Mouse (Mus musculus) intestine, postnatal 0 days (tissue): ENCODE data around the gene Zmynd10. TPM values are rescaled to one million over a fixed set of nuclear protein-coding genes. Genes with fewer than 3 reads are reported as not detected.
A peak's percentile ranks its signal among the peaks of the same experiment; 100 is the strongest.

ENCODE experiments used
- ATAC-seq: fragments of 200-750 bp; cut with Nextera tagmentation; 2 replicates; pipeline ENCODE4 v1.8.0; 2017; ENCODE audit warnings: mild to moderate bottlenecking, moderate TSS enrichment, moderate library complexity
- H3K27ac ChIP-seq: fragments of 300-500 bp; sonication (generic); 2 replicates; pipeline ENCODE4 v1.5.1; 2014; ENCODE audit warnings: mild to moderate bottlenecking, low read depth, low read length, moderate library complexity
- H3K27me3 ChIP-seq: fragments of 300-500 bp; sonication (generic); replicated peaks from 2 replicates; pipeline ENCODE4 v1.6.1; 2014; ENCODE audit warnings: low read length, mixed read lengths; ENCODE audit not compliant: control insufficient read depth, insufficient read depth
- H3K36me3 ChIP-seq: fragments of 300-500 bp; sonication (generic); 2 replicates; pipeline ENCODE4 v1.6.1; 2014; ENCODE audit warnings: mild to moderate bottlenecking, moderate library complexity; ENCODE audit not compliant: control insufficient read depth, insufficient read depth
- H3K4me1 ChIP-seq: fragments of 300-500 bp; sonication (generic); replicated peaks from 2 replicates; pipeline ENCODE4 v1.6.1; 2014; ENCODE audit warnings: antibody characterized with exemption, low read length, mixed read lengths; ENCODE audit not compliant: control insufficient read depth, insufficient read depth
- H3K4me2 ChIP-seq: fragments of 300-500 bp; sonication (generic); replicated peaks from 2 replicates; pipeline ENCODE4 v1.6.1; 2014; ENCODE audit warnings: low read depth, mild to moderate bottlenecking, moderate library complexity
- H3K4me3 ChIP-seq: fragments of 300-500 bp; sonication (generic); 2 replicates; pipeline ENCODE4 v1.5.1; 2014; ENCODE audit warnings: low read depth, low read length
- H3K9ac ChIP-seq: fragments of 300-500 bp; sonication (generic); 2 replicates; pipeline ENCODE4 v1.6.1; 2014; ENCODE audit warnings: mild to moderate bottlenecking, low read depth, low read length
- H3K9me3 ChIP-seq: fragments of 300-500 bp; sonication (generic); 2 replicates; pipeline ENCODE4 v1.6.1; 2016; ENCODE audit warnings: mixed run types; ENCODE audit not compliant: control insufficient read depth
- CTCF ChIP-seq: sonication (generic); IDR thresholded peaks from 2 replicates; pipeline ENCODE4 v1.5.1; 2016; ENCODE audit warnings: low read depth, mild to moderate bottlenecking, control low read depth, antibody characterized with exemption, moderate library complexity
- WGBS: fragments of 180-500 bp; shearing (Covaris S2); extraction: QIAGEN DNeasy Blood & Tissue Kit; methylation state at CpG from one replicate; pipeline ENCODE4 v1.1.7; 2014; 5-methylcytosine and 5-hydroxymethylcytosine counted together
- polyA plus RNA-seq: library from polyadenylated mRNA; unstranded; fragments of >200 nt; fragmentation: Nextera tagmentation; extraction: Ambion mirVana; gene quantifications from 2 replicates; pipeline ENCODE4 v1.2.1, GENCODE M21; 2015

Zmynd10 gene
- polyA plus RNA-seq, 1 experiment from 2014 or later: 5.0 TPM

DNA sequence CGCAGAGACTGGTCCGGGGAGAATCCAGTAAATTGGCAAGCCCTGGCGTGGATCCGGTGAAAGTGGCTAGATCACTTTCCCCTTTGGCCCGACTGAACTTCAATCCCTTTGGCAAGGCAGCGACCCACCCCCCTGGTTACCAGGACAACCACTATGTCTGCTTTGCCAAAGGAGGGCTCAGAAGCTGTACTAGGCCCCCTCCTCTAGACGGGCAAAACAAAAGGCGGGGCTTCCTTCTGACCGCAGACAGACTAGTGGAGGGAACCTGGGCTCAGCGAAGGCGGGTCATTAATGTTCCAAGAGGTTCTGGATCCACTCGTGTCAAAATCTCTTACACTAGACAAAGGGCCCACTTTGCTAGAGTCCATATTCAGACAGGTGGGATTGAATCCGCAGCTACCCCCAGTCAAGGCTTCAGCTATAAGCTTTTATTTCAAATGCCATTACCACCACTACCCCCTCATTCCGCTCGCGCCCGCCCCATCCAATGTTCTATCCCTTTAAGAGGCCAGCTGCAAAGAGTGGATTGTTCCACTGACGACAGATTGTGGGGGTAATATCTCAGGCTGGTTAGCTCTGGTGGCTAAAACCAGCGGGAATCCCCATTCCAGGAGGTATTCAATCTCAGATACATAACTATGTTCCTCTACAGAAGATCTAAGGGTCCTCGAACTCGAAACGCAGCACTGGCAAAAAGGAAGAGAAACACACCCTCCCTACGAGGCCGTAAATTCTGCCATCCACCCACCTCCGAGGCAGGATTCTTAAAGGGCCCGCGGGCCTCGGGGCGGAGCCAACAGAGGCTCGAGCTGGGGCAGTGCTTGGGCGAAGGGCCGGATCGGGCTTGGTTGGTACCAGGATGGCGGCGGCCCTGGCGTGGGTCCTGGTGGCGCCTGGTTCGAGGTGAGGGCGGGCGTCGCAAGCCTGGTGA lies 21.5 kb downstream of the Zmynd10 start:
- no peak for TF ChIP-seq CTCF
- Histone ChIP-seq H3K9ac (peak overlapping the region; percentile 72), H3K36me3 (peaks cover 22% of the 10 kb centered on the region; the same call in 1 of the 2 replicates), H3K4me3 (peak overlapping the region; percentile 72), H3K4me2 (peak overlapping the region; percentile 81), H3K27ac (peak overlapping the region; percentile 84), H3K9me3 (no peaks in the 10 kb centered on the region), H3K4me1 (peaks cover 20% of the 10 kb centered on the region), H3K27me3 (no peaks in the 10 kb centered on the region)
- WGBS: under 1% methylated on average over 41 of the region's 41 CpGs
- peak; percentile 67 for ATAC-seq

DNA sequence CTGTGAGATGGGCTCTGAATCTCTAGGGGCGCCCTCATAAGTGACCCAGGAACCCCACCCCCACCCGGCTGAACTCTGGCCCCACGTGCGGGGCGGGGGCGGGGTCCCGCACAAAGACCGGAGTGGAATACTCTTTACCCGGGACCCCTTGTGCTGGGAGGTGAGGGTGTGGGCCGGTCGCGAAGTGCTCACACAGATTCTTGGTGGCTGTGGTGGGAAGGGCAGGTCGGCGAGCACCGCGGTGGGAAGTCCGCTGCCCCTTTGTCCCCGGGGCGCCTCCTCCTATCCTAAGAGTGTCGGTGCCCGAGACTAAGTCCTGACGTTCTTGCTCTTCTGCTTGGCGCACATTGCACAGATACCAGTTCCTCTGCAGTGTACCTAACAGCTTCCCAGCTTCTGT lies 22.2 kb downstream of the Zmynd10 start:
- Histone ChIP-seq H3K9ac (peak overlapping the region; percentile 72), H3K4me3 (peak overlapping the region; percentile 72), H3K27ac (peak overlapping the region; percentile 84), H3K27me3 (no peaks in the 10 kb centered on the region), H3K4me2 (peak overlapping the region; percentile 81), H3K9me3 (no peaks in the 10 kb centered on the region), H3K36me3 (peaks cover 24% of the 10 kb centered on the region; the same call in 1 of the 2 replicates), H3K4me1 (peaks cover 15% of the 10 kb centered on the region)
- TF ChIP-seq CTCF: no peak
- WGBS: 0% methylated on average over 23 of the region's 23 CpGs
- ATAC-seq: peak; percentile 3; the same call in 1 of the 2 replicates

DNA sequence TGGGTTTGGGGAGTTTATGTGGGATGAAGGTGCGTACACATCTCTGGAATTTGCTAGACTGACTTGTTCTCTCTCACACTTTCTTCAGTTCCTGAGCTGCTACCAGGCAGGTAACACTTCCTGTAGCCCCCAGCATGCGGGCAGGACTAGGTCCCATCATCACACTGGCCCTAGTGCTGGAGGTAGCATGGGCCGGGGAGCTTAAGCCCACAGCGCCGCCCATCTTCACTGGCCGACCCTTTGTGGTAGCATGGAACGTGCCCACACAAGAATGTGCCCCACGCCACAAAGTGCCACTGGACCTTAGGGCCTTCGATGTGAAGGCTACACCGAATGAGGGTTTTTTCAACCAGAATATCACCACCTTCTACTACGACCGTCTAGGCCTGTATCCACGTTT lies 22.9 kb downstream of the Zmynd10 start:
- WGBS: 29% methylated on average over 13 of the region's 13 CpGs
- H3K9me3 ChIP-seq: no peaks in the 10 kb centered on the region

DNA sequence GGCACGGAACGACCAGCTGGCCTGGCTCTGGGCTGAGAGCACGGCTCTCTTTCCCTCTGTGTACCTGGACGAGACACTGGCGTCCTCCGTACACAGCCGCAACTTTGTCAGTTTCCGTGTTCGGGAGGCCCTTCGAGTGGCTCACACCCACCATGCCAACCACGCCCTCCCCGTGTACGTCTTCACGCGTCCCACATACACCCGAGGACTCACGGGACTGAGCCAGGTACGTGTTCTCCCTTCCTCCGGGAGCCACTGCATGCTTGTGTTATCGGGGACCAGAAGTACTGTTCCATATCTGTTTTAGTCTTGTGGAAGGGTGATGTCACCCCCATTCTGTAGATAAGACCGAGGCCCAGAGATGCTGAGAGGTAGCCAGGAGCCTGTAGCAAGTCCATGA lies 23.7 kb downstream of the Zmynd10 start:
- no peak for TF ChIP-seq CTCF
- H3K27ac ChIP-seq: peak overlapping the region; percentile 84
- peak overlapping the region; percentile 81 for H3K4me2 ChIP-seq
- H3K4me3 ChIP-seq: peak overlapping the region; percentile 72; the same call in 1 of the 2 replicates
- ATAC-seq: peak; percentile 27
- H3K4me1 ChIP-seq: peaks cover 15% of the 10 kb centered on the region
- 49% methylated on average over 21 of the region's 21 CpGs for WGBS
- peak overlapping the region; percentile 72 for H3K9ac ChIP-seq
- H3K27me3 ChIP-seq: no peaks in the 10 kb centered on the region
- H3K9me3 ChIP-seq: no peaks in the 10 kb centered on the region
- peaks cover 24% of the 10 kb centered on the region; the same call in 1 of the 2 replicates for H3K36me3 ChIP-seq

More for the DNA sequence above, 22.9 kb downstream of the Zmynd10 start:
- peak overlapping the region; percentile 84 for H3K27ac ChIP-seq
- TF ChIP-seq CTCF: no peak
- H3K4me1 ChIP-seq: peaks cover 15% of the 10 kb centered on the region
- ATAC-seq: no peak
- peaks cover 24% of the 10 kb centered on the region; the same call in 1 of the 2 replicates for H3K36me3 ChIP-seq
- H3K27me3 ChIP-seq: no peaks in the 10 kb centered on the region
- peak overlapping the region; percentile 81 for H3K4me2 ChIP-seq
- peak overlapping the region; percentile 72 for H3K4me3 ChIP-seq
- H3K9ac ChIP-seq: peak overlapping the region; percentile 72

DNA sequence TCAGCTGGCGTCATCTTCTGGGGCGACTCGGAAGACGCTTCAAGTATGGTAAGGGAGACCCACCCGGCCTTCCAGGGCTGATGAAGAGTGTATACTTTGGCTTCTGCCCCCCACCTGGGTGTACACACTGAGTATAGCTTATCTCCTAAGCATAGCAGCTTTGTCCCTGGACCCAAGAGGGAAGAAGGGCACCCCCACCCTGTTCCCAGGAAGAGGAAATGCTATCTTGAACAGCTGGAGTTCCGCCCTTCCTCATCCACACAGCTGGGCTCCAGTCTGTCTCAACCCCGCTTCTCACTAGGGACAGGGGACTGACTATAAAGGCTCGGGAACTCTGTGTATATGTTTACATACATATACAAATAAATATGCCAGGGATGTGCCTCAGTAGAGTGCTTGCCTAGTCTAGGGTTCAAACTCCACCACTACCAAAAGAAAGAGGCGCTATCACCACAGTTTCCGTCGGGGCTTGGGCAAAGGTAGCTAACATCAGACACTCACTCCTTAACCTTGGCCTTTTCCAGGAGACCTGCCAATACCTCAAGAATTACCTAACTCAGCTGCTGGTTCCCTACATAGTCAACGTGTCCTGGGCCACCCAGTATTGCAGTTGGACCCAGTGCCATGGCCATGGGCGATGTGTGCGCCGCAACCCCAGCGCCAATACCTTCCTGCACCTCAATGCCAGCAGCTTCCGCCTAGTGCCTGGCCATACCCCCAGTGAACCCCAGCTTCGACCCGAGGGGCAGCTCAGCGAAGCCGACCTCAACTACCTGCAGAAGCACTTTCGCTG lies 24.6 kb downstream of the Zmynd10 start:
- H3K9me3 ChIP-seq: no peaks in the 10 kb centered on the region
- no peak for TF ChIP-seq CTCF
- ATAC-seq: peak; percentile 1; the same call in 1 of the 2 replicates
- peak overlapping the region; percentile 81 for H3K4me2 ChIP-seq
- 0 out of 2 replicates have a peak overlapping the region, but pooled peaks have one; percentile 72 for H3K4me3 ChIP-seq
- peaks cover 16% of the 10 kb centered on the region for H3K4me1 ChIP-seq
- 68% methylated on average over 22 of the region's 22 CpGs for WGBS
- peak overlapping the region; percentile 84 for H3K27ac ChIP-seq
- peak overlapping the region; percentile 22; the same call in 1 of the 2 replicates for H3K9ac ChIP-seq
- H3K27me3 ChIP-seq: no peaks in the 10 kb centered on the region
- H3K36me3 ChIP-seq: peaks cover 24% of the 10 kb centered on the region; the same call in 1 of the 2 replicates

DNA sequence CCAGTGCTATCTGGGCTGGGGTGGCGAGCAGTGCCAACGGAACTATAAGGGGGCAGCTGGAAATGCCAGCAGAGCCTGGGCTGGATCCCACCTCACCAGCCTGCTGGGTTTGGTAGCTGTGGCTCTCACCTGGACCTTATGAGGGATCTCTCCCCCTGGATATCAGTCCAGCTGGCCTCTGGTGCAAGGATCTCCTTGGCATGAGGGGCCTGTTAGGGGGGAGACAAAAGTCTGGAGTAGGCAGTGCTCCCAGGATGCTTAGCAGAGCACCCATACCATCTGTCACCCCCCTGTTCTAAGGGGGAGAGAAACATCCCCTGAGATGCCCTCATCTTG lies 25.2 kb downstream of the Zmynd10 start:
- 93% methylated on average over 2 of the region's 2 CpGs for WGBS
- Histone ChIP-seq H3K9me3 (no peaks in the 10 kb centered on the region), H3K4me1 (peaks cover 16% of the 10 kb centered on the region), H3K36me3 (peaks cover 24% of the 10 kb centered on the region; the same call in 1 of the 2 replicates), H3K9ac (no peak overlapping the region), H3K27me3 (no peaks in the 10 kb centered on the region), H3K4me3 (no peak overlapping the region), H3K27ac (peak overlapping the region; percentile 84), H3K4me2 (peak overlapping the region; percentile 81; the same call in 1 of the 2 replicates)
- TF ChIP-seq CTCF: no peak
- ATAC-seq: no peak
